Mouse (Mus musculus) thymus, postnatal 14 days (tissue): ENCODE data around the gene Hdac11.
"Not testable (repeated sequence)": the region's sequence is repeated elsewhere in the genome, so short reads cannot be mapped to it uniquely, and the experiment has no call there.

Experiments
- DNase-seq: peaks from one replicate; pipeline ENCODE4 v3.0.0; 2021

The Hdac11 gene

GRCm38 (mm10) chr6:91156554-91157236 is at the start of gene Hdac11:
Hdac11 (plus strand) TSS chr6:91156665.
- DNase-seq: peak; percentile 65

GRCm38 (mm10) chr6:91108301-91108916 is 48.1 kb upstream of the Hdac11 start:
- DNase-seq: peak; percentile 30

- peak; percentile 38 for DNase-seq
Observed at GRCm38 (mm10) chr6:91108917-91109450, 47.5 kb upstream of the Hdac11 start.

GRCm38 (mm10) chr6:91109489-91109888 is 47.0 kb upstream of the Hdac11 start:
- no peak for DNase-seq

- DNase-seq: peak; percentile 51
Observed at GRCm38 (mm10) chr6:91110323-91111020, 46.0 kb upstream of the Hdac11 start.

- DNase-seq: peak; percentile 46
Observed at GRCm38 (mm10) chr6:91111141-91111953, 45.1 kb upstream of the Hdac11 start.

GRCm38 (mm10) chr6:91111954-91112252 is 44.6 kb upstream of the Hdac11 start:
- DNase-seq: peak; percentile 30

GRCm38 (mm10) chr6:91114716-91115115 is 41.7 kb upstream of the Hdac11 start:
- peak; percentile 56 for DNase-seq

- DNase-seq: no peak
Observed at GRCm38 (mm10) chr6:91115158-91115557, 41.3 kb upstream of the Hdac11 start.

- no peak for DNase-seq
Observed at GRCm38 (mm10) chr6:91115863-91116243, 40.6 kb upstream of the Hdac11 start.

GRCm38 (mm10) chr6:91116244-91117145 is 40.0 kb upstream of the Hdac11 start, which contains the start of gene Nup210:
Nup210 (minus strand) TSS chr6:91116829.
- peak; percentile 98 for DNase-seq

- DNase-seq: no peak
Observed at GRCm38 (mm10) chr6:91117149-91117548, 39.3 kb upstream of the Hdac11 start.

- DNase-seq: no peak
Observed at GRCm38 (mm10) chr6:91118526-91118925, 37.9 kb upstream of the Hdac11 start.

- no peak for DNase-seq
Observed at GRCm38 (mm10) chr6:91120206-91120605, 36.3 kb upstream of the Hdac11 start.

- DNase-seq: not testable (repeated sequence)
Observed at GRCm38 (mm10) chr6:91121089-91121488, 35.4 kb upstream of the Hdac11 start.

GRCm38 (mm10) chr6:91123453-91123852 is 33.0 kb upstream of the Hdac11 start:
- no peak for DNase-seq

GRCm38 (mm10) chr6:91124286-91125227 is 31.9 kb upstream of the Hdac11 start:
- no peak for DNase-seq

- DNase-seq: no peak
Observed at GRCm38 (mm10) chr6:91125228-91125585, 31.3 kb upstream of the Hdac11 start.

- peak; percentile 53 for DNase-seq
Observed at GRCm38 (mm10) chr6:91128996-91129395, 27.5 kb upstream of the Hdac11 start.

GRCm38 (mm10) chr6:91130856-91131255 is 25.6 kb upstream of the Hdac11 start:
- no peak for DNase-seq
